Mouse (Mus musculus) brain, embryonic 14.5 days (tissue): ENCODE data around the gene Dscaml1. TPM values are rescaled to one million over a fixed set of nuclear protein-coding genes. Genes with fewer than 3 reads are reported as not detected.
A peak's percentile ranks its signal among the peaks of the same experiment; 100 is the strongest.
"Not testable (repeated sequence)": the region's sequence is repeated elsewhere in the genome, so short reads cannot be mapped to it uniquely, and the experiment has no call there.

Experiments used
- DNase-seq: peaks from one replicate; pipeline ENCODE4 v3.0.0-alpha.2; 2011; ENCODE audit warnings: low read depth
- CTCF ChIP-seq: fragments of 200-500 bp; IDR thresholded peaks from 2 replicates; pipeline ENCODE4 v1.5.1; 2012; ENCODE audit warnings: inconsistent platforms, mild to moderate bottlenecking, moderate library complexity, borderline replicate concordance; ENCODE audit not compliant: insufficient read depth, insufficient read length; ENCODE audit errors: extremely low read depth
- POLR2A ChIP-seq: fragments of 200-500 bp; IDR thresholded peaks from 2 replicates; pipeline ENCODE4 v1.6.1; 2012; ENCODE audit warnings: mild to moderate bottlenecking, inconsistent platforms, borderline replicate concordance; ENCODE audit not compliant: poor library complexity, insufficient read depth, insufficient read length, severe bottlenecking; ENCODE audit errors: extremely low read depth
- polyA plus RNA-seq: library from polyadenylated mRNA; depleted of rRNA; stranded (reverse); fragments of >200 nt; gene quantifications from 2 replicates; pipeline ENCODE4 v1.2.3, GENCODE M21; 2012

The Dscaml1 gene
- polyA plus RNA-seq, 1 experiment: 36.8 TPM

- DNase-seq: peak; percentile 30
- TF ChIP-seq CTCF (no peak), POLR2A (no peak)
Observed at GRCm38 (mm10) chr9:45745451-45745850, 319.0 kb downstream of the Dscaml1 start.

GRCm38 (mm10) chr9:45749917-45750316 is 323.5 kb downstream of the Dscaml1 start:
- TF ChIP-seq POLR2A (no peak), CTCF (no peak)
- no peak for DNase-seq

GRCm38 (mm10) chr9:45754452-45755091 is 328.1 kb downstream of the Dscaml1 start:
- peak; percentile 88 for DNase-seq
- TF ChIP-seq POLR2A (no peak), CTCF (peak; percentile 92)

- TF ChIP-seq POLR2A: no peak
- TF ChIP-seq CTCF: no peak
- DNase-seq: no peak
Observed at GRCm38 (mm10) chr9:45766195-45766594, 339.8 kb downstream of the Dscaml1 start.

- TF ChIP-seq CTCF: no peak
- no peak for TF ChIP-seq POLR2A
Observed at GRCm38 (mm10) chr9:45767155-45767554, 340.7 kb downstream of the Dscaml1 start.

GRCm38 (mm10) chr9:45768421-45768820 is 342.0 kb downstream of the Dscaml1 start:
- TF ChIP-seq CTCF (no peak), POLR2A (no peak)
- no peak for DNase-seq

More at GRCm38 (mm10) chr9:45767155-45767554, 340.7 kb downstream of the Dscaml1 start:
- DNase-seq: no peak

GRCm38 (mm10) chr9:45769596-45769995 is 343.2 kb downstream of the Dscaml1 start:
- DNase-seq: no peak
- TF ChIP-seq POLR2A (no peak), CTCF (no peak)

- DNase-seq: no peak
- TF ChIP-seq CTCF: no peak
- TF ChIP-seq POLR2A: no peak
Observed at GRCm38 (mm10) chr9:45774088-45774487, 347.7 kb downstream of the Dscaml1 start.

- not testable (repeated sequence) for DNase-seq
Observed at GRCm38 (mm10) chr9:45776176-45776575, 349.7 kb downstream of the Dscaml1 start.

GRCm38 (mm10) chr9:45779201-45779600 is 352.8 kb downstream of the Dscaml1 start:
- no peak for TF ChIP-seq CTCF
- no peak for DNase-seq

- no peak for TF ChIP-seq POLR2A
- TF ChIP-seq CTCF: no peak
- no peak for DNase-seq
Observed at GRCm38 (mm10) chr9:45783249-45784069, 357.0 kb downstream of the Dscaml1 start.

- no peak for TF ChIP-seq CTCF
- TF ChIP-seq POLR2A: no peak
- no peak for DNase-seq
Observed at GRCm38 (mm10) chr9:45787071-45787470, 360.6 kb downstream of the Dscaml1 start.

GRCm38 (mm10) chr9:45787547-45787946 is 361.1 kb downstream of the Dscaml1 start:
- TF ChIP-seq CTCF: no peak
- TF ChIP-seq POLR2A: no peak
- DNase-seq: no peak
